Mouse (Mus musculus): ENCODE data around the gene Cd36. TPM values are rescaled to one million over a fixed set of nuclear protein-coding genes. Genes with fewer than 3 reads are reported as not detected.

The Cd36 gene
- polyA plus RNA-seq, 1 experiment from 2014 or later: 25.0 TPM

DNA sequence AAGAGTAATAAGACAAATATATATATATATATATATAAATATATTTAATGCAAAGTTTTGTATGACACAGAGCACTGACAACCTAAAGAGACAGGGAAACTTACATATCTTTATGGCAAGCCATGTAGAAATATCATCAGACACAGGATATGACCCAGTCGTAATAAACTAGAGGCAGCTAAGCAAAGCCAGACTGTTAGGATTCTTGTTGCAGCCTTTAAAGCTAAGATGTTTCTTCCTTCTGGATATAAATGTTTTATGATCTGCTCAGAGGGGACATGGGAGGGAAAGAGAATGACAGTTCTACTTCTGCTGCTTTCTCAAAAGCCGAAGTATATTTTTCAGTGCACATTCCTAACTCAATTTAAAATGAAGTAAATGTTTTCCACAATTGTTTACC, 14.3 kb downstream of the Cd36 start:
- peak; percentile 60 for DNase-seq (ENCODE audit: low spot score)
- Histone ChIP-seq H3K4me1 (replicated peaks; ENCODE audit: insufficient read depth, low read length) (no peaks in the 10 kb centered on the region), H3K36me3 (ENCODE audit: insufficient read depth, low read length) (no peaks in the 10 kb centered on the region), H3K9ac (ENCODE audit: low read depth, low read length) (no peak overlapping the region), H3K4me3 (replicated peaks; ENCODE audit: low read depth, low read length) (no peak overlapping the region), H3K9me3 (replicated peaks; ENCODE audit: low read length) (no peaks in the 10 kb centered on the region), H3K4me2 (ENCODE audit: low read length) (no peak overlapping the region), H3K27me3 (ENCODE audit: insufficient read depth, low read length) (no peaks in the 10 kb centered on the region), H3K27ac (no peak overlapping the region)
- WGBS: 45% methylated on average over 2 of the region's 2 CpGs
- no peak for TF ChIP-seq CTCF (IDR thresholded peaks at IDR 0.05; ENCODE audit: low read depth)
- ATAC-seq (replicated peaks; ENCODE audit: low FRiP score, low read depth): no peak

DNA sequence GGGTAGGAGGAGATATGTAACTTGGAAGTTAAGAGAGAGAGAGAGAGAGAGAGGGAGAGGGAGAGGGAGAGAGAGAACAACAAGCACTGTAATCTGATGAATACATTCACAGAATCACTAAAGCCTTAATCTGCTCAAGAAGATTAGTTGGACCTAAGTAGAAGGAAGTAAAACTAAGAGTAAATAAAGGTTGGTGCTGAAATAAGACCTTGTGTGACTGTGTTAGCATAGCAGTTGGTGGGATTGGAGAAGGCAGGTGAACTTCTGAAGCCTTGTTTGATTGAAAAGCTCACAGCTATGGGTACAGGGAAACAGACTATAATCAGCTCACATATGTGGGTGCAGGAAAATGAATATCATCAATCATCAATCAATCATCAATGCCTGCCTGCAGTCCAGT, 23.2 kb downstream of the Cd36 start:
- Histone ChIP-seq H3K36me3 (ENCODE audit: insufficient read depth, low read length) (no peaks in the 10 kb centered on the region), H3K4me1 (replicated peaks; ENCODE audit: insufficient read depth, low read length) (no peaks in the 10 kb centered on the region), H3K27ac (no peak overlapping the region), H3K9me3 (replicated peaks; ENCODE audit: low read length) (no peaks in the 10 kb centered on the region), H3K9ac (ENCODE audit: low read depth, low read length) (no peak overlapping the region), H3K4me2 (ENCODE audit: low read length) (no peak overlapping the region), H3K4me3 (replicated peaks; ENCODE audit: low read depth, low read length) (no peak overlapping the region), H3K27me3 (ENCODE audit: insufficient read depth, low read length) (no peaks in the 10 kb centered on the region)
- no peak for DNase-seq (ENCODE audit: low spot score)
- no peak for ATAC-seq (replicated peaks; ENCODE audit: low FRiP score, low read depth)
- no peak for TF ChIP-seq CTCF (IDR thresholded peaks at IDR 0.05; ENCODE audit: low read depth)

DNA sequence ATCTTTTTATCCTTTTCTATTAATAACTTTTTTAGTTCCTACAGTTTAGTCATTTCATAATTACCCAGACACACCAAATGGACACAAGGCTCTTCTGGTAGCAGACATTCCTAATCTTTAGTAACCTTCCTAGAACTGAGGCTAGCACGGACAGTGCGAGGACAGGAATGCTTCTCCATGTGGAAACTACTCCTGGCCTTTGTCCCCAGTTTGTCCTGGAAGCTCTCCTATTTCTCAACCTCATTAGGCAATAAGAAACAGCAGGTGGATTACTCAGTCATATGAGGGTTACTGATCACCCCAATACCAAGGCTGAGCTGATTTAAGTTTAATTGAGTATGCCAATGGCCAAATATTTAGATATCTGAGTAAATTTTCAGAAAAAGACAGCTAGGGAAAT, 25.5 kb downstream of the Cd36 start:
- Histone ChIP-seq H3K4me3 (replicated peaks; ENCODE audit: low read depth, low read length) (no peak overlapping the region), H3K36me3 (ENCODE audit: insufficient read depth, low read length) (no peaks in the 10 kb centered on the region), H3K9ac (ENCODE audit: low read depth, low read length) (no peak overlapping the region), H3K27ac (no peak overlapping the region), H3K27me3 (ENCODE audit: insufficient read depth, low read length) (no peaks in the 10 kb centered on the region), H3K4me2 (ENCODE audit: low read length) (no peak overlapping the region), H3K4me1 (replicated peaks; ENCODE audit: insufficient read depth, low read length) (no peaks in the 10 kb centered on the region), H3K9me3 (replicated peaks; ENCODE audit: low read length) (no peaks in the 10 kb centered on the region)
- WGBS: 70% methylated on average over 2 of the region's 2 CpGs
- ATAC-seq (replicated peaks; ENCODE audit: low FRiP score, low read depth) (0 out of 2 replicates have a peak, but pooled peaks have one; percentile 33), DNase-seq (ENCODE audit: low spot score) (peak; percentile 9)
- no peak for TF ChIP-seq CTCF (IDR thresholded peaks at IDR 0.05; ENCODE audit: low read depth)

DNA sequence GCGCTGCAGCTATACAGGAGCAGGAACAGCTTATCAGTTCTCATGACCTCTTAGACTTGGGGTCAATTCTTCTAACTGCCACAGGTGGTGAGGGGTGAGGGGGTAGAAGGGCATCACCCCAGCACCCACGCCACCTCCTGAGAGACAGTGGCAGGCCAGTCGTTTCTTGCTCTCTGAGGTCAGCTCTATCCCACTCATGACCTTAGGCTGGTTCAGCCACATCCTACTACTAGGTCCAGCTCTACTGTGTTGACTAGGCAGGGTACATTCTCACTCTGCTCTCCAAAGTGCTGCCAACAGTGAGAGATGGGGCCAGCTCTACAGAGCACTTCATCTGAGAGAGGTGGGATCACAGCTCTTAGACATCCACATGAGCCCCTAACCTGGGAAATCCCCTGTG, 30.2 kb downstream of the Cd36 start:
- H3K4me2 ChIP-seq (ENCODE audit: low read length): no peak overlapping the region
- 73% methylated on average over 3 of the region's 3 CpGs for WGBS

DNA sequence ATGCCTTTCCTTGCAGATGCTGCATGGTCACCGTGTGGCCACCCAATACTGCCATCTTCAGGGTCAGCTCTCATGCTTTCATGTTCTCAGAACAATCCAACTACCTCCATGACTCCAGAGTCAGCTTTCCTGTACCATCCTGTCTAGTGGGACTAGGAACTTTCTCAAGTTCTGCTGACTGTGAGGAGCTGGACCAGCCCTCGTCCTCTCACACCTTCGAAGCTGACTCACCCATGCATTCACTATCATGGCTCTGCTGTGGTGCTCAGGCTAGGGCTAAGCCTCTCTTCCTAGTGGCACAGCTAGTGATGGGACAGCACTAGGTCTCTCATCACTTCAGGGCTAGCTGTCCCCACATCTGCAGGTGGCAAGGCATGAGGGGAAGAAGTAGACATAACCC, 30.7 kb downstream of the Cd36 start:
- 89% methylated on average over 3 of the region's 3 CpGs for WGBS

More for the DNA sequence above, 30.2 kb downstream of the Cd36 start:
- no peaks in the 10 kb centered on the region for H3K4me1 ChIP-seq (replicated peaks; ENCODE audit: insufficient read depth, low read length)
- no peak overlapping the region for H3K9ac ChIP-seq (ENCODE audit: low read depth, low read length)
- no peaks in the 10 kb centered on the region for H3K27me3 ChIP-seq (ENCODE audit: insufficient read depth, low read length)
- TF ChIP-seq CTCF (IDR thresholded peaks at IDR 0.05; ENCODE audit: low read depth): no peak
- DNase-seq (ENCODE audit: low spot score) (no peak), ATAC-seq (replicated peaks; ENCODE audit: low FRiP score, low read depth) (no peak)
- H3K27ac ChIP-seq: no peak overlapping the region
- no peak overlapping the region for H3K4me3 ChIP-seq (replicated peaks; ENCODE audit: low read depth, low read length)
- H3K9me3 ChIP-seq (replicated peaks; ENCODE audit: low read length): no peaks in the 10 kb centered on the region
- no peaks in the 10 kb centered on the region for H3K36me3 ChIP-seq (ENCODE audit: insufficient read depth, low read length)

DNA sequence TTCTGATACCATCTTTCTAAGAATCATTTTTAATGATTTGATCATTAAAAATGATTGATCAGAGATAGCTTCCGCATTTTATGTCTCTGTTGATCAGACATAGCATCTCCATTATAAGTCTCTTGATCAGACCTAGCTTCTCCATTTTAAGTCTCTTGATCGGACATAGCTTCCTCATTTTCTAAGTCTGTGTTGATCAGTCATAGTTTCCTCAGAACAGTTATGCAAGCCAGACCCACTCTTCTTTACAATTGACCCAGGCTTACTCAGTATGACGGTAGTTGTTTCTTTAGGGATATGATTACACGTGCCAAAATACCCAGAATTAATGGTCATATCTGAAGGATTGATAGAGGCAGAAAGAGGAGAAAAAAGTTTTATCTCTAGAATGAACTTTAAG, 31.3 kb downstream of the Cd36 start:
- no peaks in the 10 kb centered on the region for H3K36me3 ChIP-seq (ENCODE audit: insufficient read depth, low read length)
- no peak overlapping the region for H3K4me2 ChIP-seq (ENCODE audit: low read length)
- no peak overlapping the region for H3K27ac ChIP-seq
- DNase-seq (ENCODE audit: low spot score) (no peak), ATAC-seq (replicated peaks; ENCODE audit: low FRiP score, low read depth) (no peak)
- WGBS: 86% methylated on average over 4 of the region's 4 CpGs
- H3K4me3 ChIP-seq (replicated peaks; ENCODE audit: low read depth, low read length): no peak overlapping the region
- H3K9me3 ChIP-seq (replicated peaks; ENCODE audit: low read length): no peaks in the 10 kb centered on the region
- no peak overlapping the region for H3K9ac ChIP-seq (ENCODE audit: low read depth, low read length)
- no peaks in the 10 kb centered on the region for H3K27me3 ChIP-seq (ENCODE audit: insufficient read depth, low read length)
- H3K4me1 ChIP-seq (replicated peaks; ENCODE audit: insufficient read depth, low read length): no peaks in the 10 kb centered on the region
- no peak for TF ChIP-seq CTCF (IDR thresholded peaks at IDR 0.05; ENCODE audit: low read depth)

More for the DNA sequence above, 30.7 kb downstream of the Cd36 start:
- no peak overlapping the region for H3K9ac ChIP-seq (ENCODE audit: low read depth, low read length)
- H3K4me3 ChIP-seq (replicated peaks; ENCODE audit: low read depth, low read length): no peak overlapping the region
- no peaks in the 10 kb centered on the region for H3K9me3 ChIP-seq (replicated peaks; ENCODE audit: low read length)
- ATAC-seq (replicated peaks; ENCODE audit: low FRiP score, low read depth) (no peak), DNase-seq (ENCODE audit: low spot score) (no peak)
- H3K4me1 ChIP-seq (replicated peaks; ENCODE audit: insufficient read depth, low read length): no peaks in the 10 kb centered on the region
- H3K27ac ChIP-seq: no peak overlapping the region
- H3K36me3 ChIP-seq (ENCODE audit: insufficient read depth, low read length): no peaks in the 10 kb centered on the region
- no peak overlapping the region for H3K4me2 ChIP-seq (ENCODE audit: low read length)
- no peak for TF ChIP-seq CTCF (IDR thresholded peaks at IDR 0.05; ENCODE audit: low read depth)
- no peaks in the 10 kb centered on the region for H3K27me3 ChIP-seq (ENCODE audit: insufficient read depth, low read length)
